Mouse (Mus musculus) testis, adult 2 months (tissue): ENCODE measurements at regions not wholly inside any gene's neighbourhood (a gene's known extent, or its start where the extent isn't known, plus 50 kb on each side); places are given as distances from the start of the nearest gene placed in this dataset.

Experiments
- H3K27ac ChIP-seq: fragments of 200-500 bp; 2 replicates; pipeline ENCODE4 v1.5.1; 2012; ENCODE audit warnings: low read depth, low read length; ENCODE audit not compliant: control insufficient read depth, insufficient read depth
- H3K27me3 ChIP-seq: fragments of 200-500 bp; 2 replicates; pipeline ENCODE4 v1.6.1; 2012; ENCODE audit warnings: mild to moderate bottlenecking, low read length, moderate library complexity; ENCODE audit not compliant: control insufficient read depth, insufficient read depth
- H3K36me3 ChIP-seq: fragments of 200-500 bp; 2 replicates; pipeline ENCODE4 v1.6.1; 2012; ENCODE audit warnings: mild to moderate bottlenecking, low read length; ENCODE audit not compliant: control insufficient read depth, insufficient read depth
- H3K4me1 ChIP-seq: fragments of 200-500 bp; 2 replicates; pipeline ENCODE4 v1.6.1; 2012; ENCODE audit warnings: low read length; ENCODE audit not compliant: control insufficient read depth, insufficient read depth
- H3K4me3 ChIP-seq: fragments of 200-500 bp; 2 replicates; pipeline ENCODE4 v1.5.1; 2012; ENCODE audit warnings: low read depth, mild to moderate bottlenecking, low read length, moderate library complexity, mixed read lengths; ENCODE audit not compliant: control insufficient read depth
- CTCF ChIP-seq: fragments of 200-500 bp; IDR thresholded peaks from 2 replicates; pipeline ENCODE4 v1.5.1; 2012; ENCODE audit warnings: low read depth, mild to moderate bottlenecking, inconsistent platforms, low read length, moderate library complexity; ENCODE audit not compliant: control insufficient read depth, insufficient read depth, insufficient replicate concordance
- POLR2A ChIP-seq: fragments of 200-500 bp; IDR thresholded peaks from 2 replicates; pipeline ENCODE4 v1.6.1; 2012; ENCODE audit warnings: low read depth, mild to moderate bottlenecking, inconsistent platforms, low read length, moderate library complexity; ENCODE audit not compliant: control insufficient read depth

DNA sequence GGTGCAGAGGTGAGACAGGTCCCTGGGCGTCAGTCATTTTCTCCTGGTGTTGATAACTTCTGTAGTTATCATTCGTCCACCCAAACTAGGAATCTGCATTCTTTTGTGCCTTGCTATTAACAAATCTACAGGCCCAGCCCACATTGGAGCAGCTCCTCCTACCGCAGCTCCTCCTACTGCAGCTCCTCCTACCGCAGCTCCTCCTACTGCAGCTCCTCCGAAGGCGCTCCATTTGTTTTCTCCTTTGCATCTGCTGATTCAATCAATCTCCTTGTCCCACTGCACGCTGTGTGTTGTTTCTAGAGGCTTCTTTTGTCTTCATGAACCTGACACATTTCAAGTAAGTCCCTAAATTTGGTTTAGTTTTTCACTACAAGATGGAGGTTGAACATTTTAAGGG, 248.2 kb upstream of the Arglu1 start:
- TF ChIP-seq POLR2A = no peak
- no peak for TF ChIP-seq CTCF
- no peak overlapping the region for H3K27ac ChIP-seq
- no peaks in the 10 kb centered on the region for H3K27me3 ChIP-seq
- no peaks in the 10 kb centered on the region for H3K4me1 ChIP-seq
- no peak overlapping the region for H3K4me3 ChIP-seq
- no peaks in the 10 kb centered on the region for H3K36me3 ChIP-seq

- Histone ChIP-seq H3K4me3 (no peak overlapping the region), H3K36me3 (no peaks in the 10 kb centered on the region), H3K27ac (no peak overlapping the region)
These were observed 242.1 kb upstream of the Arglu1 start for GRCm38 (mm10) chr8:8932466-8932865.

GRCm38 (mm10) chr8:8931746-8932145, 241.4 kb upstream of the Arglu1 start:
- H3K4me3 ChIP-seq = no peak overlapping the region
- H3K36me3 ChIP-seq = no peaks in the 10 kb centered on the region
- no peaks in the 10 kb centered on the region for H3K27me3 ChIP-seq
- no peaks in the 10 kb centered on the region for H3K4me1 ChIP-seq
- TF ChIP-seq POLR2A = no peak
- TF ChIP-seq CTCF = no peak
- H3K27ac ChIP-seq = no peak overlapping the region

More at GRCm38 (mm10) chr8:8932466-8932865, 242.1 kb upstream of the Arglu1 start:
- no peak for TF ChIP-seq POLR2A
- TF ChIP-seq CTCF = no peak
- Histone ChIP-seq H3K4me1 (no peaks in the 10 kb centered on the region), H3K27me3 (no peaks in the 10 kb centered on the region)

DNA sequence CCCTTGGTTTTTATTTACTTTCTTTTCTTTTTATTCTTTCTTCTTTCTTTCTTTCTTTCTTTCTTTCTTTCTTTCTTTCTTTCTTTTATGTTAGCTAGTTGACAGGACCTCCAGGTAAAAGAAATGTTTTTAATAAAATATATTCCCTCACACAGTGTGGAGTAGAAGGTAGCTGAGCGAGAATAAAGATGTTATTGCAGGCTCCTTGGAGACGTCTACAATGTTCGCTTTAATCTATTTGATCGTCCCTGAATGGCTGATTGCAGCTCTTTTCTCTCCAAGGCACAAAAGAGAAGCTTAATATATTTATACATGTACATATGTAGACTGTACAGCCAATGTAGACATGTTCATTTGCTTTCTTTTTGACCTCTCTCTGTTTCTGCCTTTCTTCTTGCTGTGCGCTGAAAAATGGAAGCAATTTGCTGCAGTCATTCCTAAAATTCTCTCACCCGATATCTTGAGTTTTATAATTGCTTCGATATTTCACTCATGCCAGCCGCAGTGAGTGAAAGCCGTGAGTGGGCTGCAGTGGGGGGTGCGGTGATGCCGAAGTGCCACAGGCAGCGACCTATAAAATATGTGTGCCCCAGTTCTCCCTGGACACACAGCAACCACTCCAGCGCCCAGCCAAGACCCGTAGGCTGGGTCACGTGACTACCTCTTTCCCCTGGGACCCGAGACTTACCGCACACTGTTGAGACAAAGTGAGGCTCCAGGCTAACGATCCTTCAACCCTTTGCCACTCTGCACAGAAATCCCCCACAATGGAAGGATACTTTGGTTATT, 237.9 kb upstream of the Arglu1 start:
- Histone ChIP-seq H3K4me3 (no peak overlapping the region), H3K27ac (no peak overlapping the region), H3K27me3 (no peaks in the 10 kb centered on the region), H3K36me3 (no peaks in the 10 kb centered on the region), H3K4me1 (no peaks in the 10 kb centered on the region)
- TF ChIP-seq CTCF (no peak), POLR2A (no peak)

DNA sequence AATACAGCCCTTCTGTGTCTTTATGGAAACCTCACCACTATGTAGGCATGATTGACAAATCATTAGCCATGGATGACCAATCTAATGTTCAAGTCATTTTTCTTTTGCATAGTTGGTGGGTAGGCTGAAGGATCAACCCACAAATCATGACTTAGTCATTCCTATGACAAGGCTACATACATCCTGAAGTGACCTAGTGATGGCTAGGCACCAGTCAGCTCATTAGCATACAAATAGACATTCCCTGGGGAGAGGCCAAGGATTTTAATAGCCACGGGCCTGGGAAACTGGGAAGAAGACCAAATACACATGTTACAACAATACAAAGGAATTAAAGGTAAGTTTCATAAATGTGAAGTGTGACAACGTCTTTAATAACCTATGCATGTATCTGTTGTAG, 231.1 kb upstream of the Arglu1 start:
- TF ChIP-seq CTCF = no peak
- TF ChIP-seq POLR2A = no peak
- Histone ChIP-seq H3K27me3 (no peaks in the 10 kb centered on the region), H3K4me1 (peaks cover 7% of the 10 kb centered on the region; the same call in 1 of the 2 replicates), H3K27ac (no peak overlapping the region), H3K4me3 (no peak overlapping the region), H3K36me3 (no peaks in the 10 kb centered on the region)

GRCm38 (mm10) chr8:8919582-8920503, 229.5 kb upstream of the Arglu1 start:
- TF ChIP-seq CTCF = no peak
- no peak for TF ChIP-seq POLR2A
- Histone ChIP-seq H3K27me3 (no peaks in the 10 kb centered on the region), H3K4me1 (peaks cover 7% of the 10 kb centered on the region; the same call in 1 of the 2 replicates), H3K36me3 (no peaks in the 10 kb centered on the region), H3K27ac (no peak overlapping the region), H3K4me3 (no peak overlapping the region)

DNA sequence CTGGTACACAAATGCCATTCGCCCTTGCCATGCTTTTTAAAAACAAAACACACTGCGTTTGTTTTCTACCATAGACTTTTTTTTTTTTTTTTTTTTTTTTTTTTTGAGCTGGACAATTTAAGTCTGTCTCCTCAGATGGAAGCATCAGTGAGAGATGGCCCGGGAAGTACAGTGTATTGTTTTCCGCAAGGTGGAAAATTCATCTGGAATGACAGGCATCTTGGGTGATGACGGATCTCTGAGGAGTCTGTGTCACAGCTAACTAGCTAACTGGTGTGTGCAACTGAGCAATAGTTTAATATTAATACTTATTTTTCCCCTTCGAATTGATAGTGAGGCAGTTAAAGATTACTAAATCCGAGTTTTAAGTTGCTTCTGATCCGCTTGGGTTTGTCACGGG, 228.7 kb upstream of the Arglu1 start:
- TF ChIP-seq CTCF (no peak), POLR2A (no peak)
- peaks cover 7% of the 10 kb centered on the region; the same call in 1 of the 2 replicates for H3K4me1 ChIP-seq
- H3K27me3 ChIP-seq = no peaks in the 10 kb centered on the region
- no peak overlapping the region for H3K4me3 ChIP-seq
- no peak overlapping the region for H3K27ac ChIP-seq
- H3K36me3 ChIP-seq = no peaks in the 10 kb centered on the region
